Mouse (Mus musculus): ENCODE data around the gene Tango6. TPM values are rescaled to one million over a fixed set of nuclear protein-coding genes. Genes with fewer than 3 reads are reported as not detected.

The Tango6 gene
- total RNA-seq (2015) (6.4 and 8.0 TPM in 2 replicates), total RNA-seq (2017) (5.6 and 5.7 TPM in 2 replicates)

GRCm38 (mm10) chr8:106682971-106683668, at the start of gene Tango6:
Gene Tango6 (plus strand): TSS chr8:106683068.
- peak; percentile 90 for ATAC-seq (replicated peaks; ENCODE audit: poor library complexity)

- ATAC-seq (replicated peaks; ENCODE audit: poor library complexity), result peak; percentile 75
Observed at GRCm38 (mm10) chr8:106633361-106634158, 49.3 kb upstream of the Tango6 start.

GRCm38 (mm10) chr8:106635284-106635683, 47.6 kb upstream of the Tango6 start:
- ATAC-seq (replicated peaks; ENCODE audit: poor library complexity), result peak; percentile 52

- no peak for ATAC-seq (replicated peaks; ENCODE audit: poor library complexity)
Observed at GRCm38 (mm10) chr8:106637446-106637845, 45.4 kb upstream of the Tango6 start.

GRCm38 (mm10) chr8:106638768-106639295, 44.0 kb upstream of the Tango6 start:
- no peak for ATAC-seq (replicated peaks; ENCODE audit: poor library complexity)

GRCm38 (mm10) chr8:106640212-106640611, 42.7 kb upstream of the Tango6 start:
- no peak for ATAC-seq (replicated peaks; ENCODE audit: poor library complexity)

- no peak for ATAC-seq (replicated peaks; ENCODE audit: poor library complexity)
Observed at GRCm38 (mm10) chr8:106640921-106641320, 41.9 kb upstream of the Tango6 start.

GRCm38 (mm10) chr8:106642172-106642571, 40.7 kb upstream of the Tango6 start:
- no peak for ATAC-seq (replicated peaks; ENCODE audit: poor library complexity)

GRCm38 (mm10) chr8:106643100-106643499, 39.8 kb upstream of the Tango6 start:
- ATAC-seq (replicated peaks; ENCODE audit: poor library complexity), result peak; percentile 79

- ATAC-seq (replicated peaks; ENCODE audit: poor library complexity), result peak; percentile 47
Observed at GRCm38 (mm10) chr8:106644957-106645356, 37.9 kb upstream of the Tango6 start.

- ATAC-seq (replicated peaks; ENCODE audit: poor library complexity), result no peak
Observed at GRCm38 (mm10) chr8:106646153-106646552, 36.7 kb upstream of the Tango6 start.

- no peak for ATAC-seq (replicated peaks; ENCODE audit: poor library complexity)
Observed at GRCm38 (mm10) chr8:106646731-106647130, 36.1 kb upstream of the Tango6 start.

- ATAC-seq (replicated peaks; ENCODE audit: poor library complexity), result peak; percentile 76
Observed at GRCm38 (mm10) chr8:106647387-106647786, 35.5 kb upstream of the Tango6 start.

- no peak for ATAC-seq (replicated peaks; ENCODE audit: poor library complexity)
Observed at GRCm38 (mm10) chr8:106648421-106648820, 34.4 kb upstream of the Tango6 start.

- ATAC-seq (replicated peaks; ENCODE audit: poor library complexity), result 0 out of 2 replicates have a peak, but pooled peaks have one; percentile 26
Observed at GRCm38 (mm10) chr8:106651994-106652393, 30.9 kb upstream of the Tango6 start.

- no peak for ATAC-seq (replicated peaks; ENCODE audit: poor library complexity)
Observed at GRCm38 (mm10) chr8:106656046-106656445, 26.8 kb upstream of the Tango6 start.

GRCm38 (mm10) chr8:106672786-106673185, 10.1 kb upstream of the Tango6 start:
- no peak for ATAC-seq (replicated peaks; ENCODE audit: poor library complexity)

GRCm38 (mm10) chr8:106674318-106674717, 8.6 kb upstream of the Tango6 start:
- ATAC-seq (replicated peaks; ENCODE audit: poor library complexity), result no peak

GRCm38 (mm10) chr8:106674894-106675293, 8.0 kb upstream of the Tango6 start:
- ATAC-seq (replicated peaks; ENCODE audit: poor library complexity), result peak; percentile 70

- ATAC-seq (replicated peaks; ENCODE audit: poor library complexity), result no peak
Observed at GRCm38 (mm10) chr8:106684387-106684786, 1.5 kb downstream of the Tango6 start.

GRCm38 (mm10) chr8:106687479-106687878, 4.6 kb downstream of the Tango6 start:
- ATAC-seq (replicated peaks; ENCODE audit: poor library complexity), result peak; percentile 59

GRCm38 (mm10) chr8:106697748-106698248, 14.9 kb downstream of the Tango6 start:
- ATAC-seq (replicated peaks; ENCODE audit: poor library complexity), result no peak
